Mouse (Mus musculus) heart, embryonic 11.5 days (tissue): Measurements from ENCODE around the gene Lekr1. TPM values are rescaled to one million over a fixed set of nuclear protein-coding genes. Genes with fewer than 3 reads are reported as not detected.

ENCODE experiments used
- ATAC-seq: fragments of 200-750 bp; cut with Nextera tagmentation; replicated peaks from 2 replicates; pipeline ENCODE4 v1.8.0; 2017; ENCODE audit warnings: moderate library complexity; ENCODE audit not compliant: insufficient number of reproducible peaks, low FRiP score, low TSS enrichment
- H3K27ac ChIP-seq: fragments of 300-500 bp; sonication (generic); 2 replicates; pipeline ENCODE4 v1.5.1; 2014; ENCODE audit warnings: mild to moderate bottlenecking, low read depth, low read length
- H3K27me3 ChIP-seq: fragments of 300-500 bp; sonication (generic); 2 replicates; pipeline ENCODE4 v1.6.1; 2014; ENCODE audit warnings: mild to moderate bottlenecking, low read length, mixed read lengths; ENCODE audit not compliant: control insufficient read depth, insufficient read depth
- H3K36me3 ChIP-seq: fragments of 300-500 bp; sonication (generic); 2 replicates; pipeline ENCODE4 v1.6.1; 2014; ENCODE audit warnings: mild to moderate bottlenecking, low read length, moderate library complexity, mixed read lengths; ENCODE audit not compliant: control insufficient read depth, insufficient read depth
- H3K4me1 ChIP-seq: fragments of 300-500 bp; sonication (generic); 2 replicates; pipeline ENCODE4 v1.6.1; 2014; ENCODE audit warnings: low read length; ENCODE audit not compliant: control insufficient read depth, insufficient read depth
- H3K4me2 ChIP-seq: fragments of 300-500 bp; sonication (generic); 2 replicates; pipeline ENCODE4 v1.6.1; 2014; ENCODE audit warnings: mild to moderate bottlenecking, moderate library complexity
- H3K4me3 ChIP-seq: fragments of 300-500 bp; sonication (generic); 2 replicates; pipeline ENCODE4 v1.5.1; 2014; ENCODE audit warnings: low read depth, low read length
- H3K9ac ChIP-seq: fragments of 300-500 bp; sonication (generic); 2 replicates; pipeline ENCODE4 v1.6.1; 2014; ENCODE audit warnings: mild to moderate bottlenecking, low read depth, low read length, moderate library complexity
- H3K9me3 ChIP-seq: fragments of 300-500 bp; sonication (generic); replicated peaks from 2 replicates; pipeline ENCODE4 v1.6.1; 2016; ENCODE audit warnings: low read length; ENCODE audit not compliant: control insufficient read depth
- WGBS: fragments of 180-500 bp; shearing (Covaris S2); extraction: QIAGEN DNeasy Blood & Tissue Kit; methylation state at CpG from one replicate; pipeline ENCODE4 v1.1.7; 2014; ENCODE audit not compliant: insufficient replicate concordance; 5-methylcytosine and 5-hydroxymethylcytosine counted together
- polyA plus RNA-seq: library from polyadenylated mRNA; unstranded; fragments of >200 nt; fragmentation: Nextera tagmentation; extraction: Ambion mirVana; gene quantifications from 2 replicates; pipeline ENCODE4 v1.2.1, GENCODE M21; 2014

Gene Lekr1
- polyA plus RNA-seq, 1 experiment from 2014 or later = 5.4 TPM

DNA sequence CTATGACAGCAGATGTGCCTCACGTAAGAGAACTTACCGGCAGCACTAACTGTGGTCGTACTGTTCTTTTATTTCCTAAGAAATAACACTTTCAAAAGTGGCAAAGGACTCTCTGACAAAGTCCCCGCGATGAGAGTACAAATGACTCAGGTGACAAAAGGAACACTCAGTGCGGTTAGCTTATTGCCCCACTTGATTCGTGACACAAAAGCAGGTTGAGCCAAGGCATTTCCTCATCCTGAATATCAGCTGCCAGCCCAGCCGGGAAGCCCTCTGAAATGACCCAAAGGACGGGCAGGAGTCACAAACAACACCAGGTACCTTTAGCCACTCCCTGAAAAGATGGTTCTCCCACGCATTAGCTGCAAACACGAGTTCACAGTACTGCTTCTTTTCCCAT lies 192.1 kb downstream of the Lekr1 start:
- no peaks in the 10 kb centered on the region for H3K9me3 ChIP-seq
- peak overlapping the region; percentile 43; the same call in 1 of the 2 replicates for H3K4me2 ChIP-seq
- no peak overlapping the region for H3K4me3 ChIP-seq
- no peaks in the 10 kb centered on the region for H3K36me3 ChIP-seq
- WGBS = 48% methylated on average over 11 of the region's 11 CpGs
- H3K9ac ChIP-seq = no peak overlapping the region; the same call in 1 of the 2 replicates
- H3K27ac ChIP-seq = no peak overlapping the region
- no peak for ATAC-seq
- no peaks in the 10 kb centered on the region for H3K27me3 ChIP-seq
- peaks cover 34% of the 10 kb centered on the region for H3K4me1 ChIP-seq

DNA sequence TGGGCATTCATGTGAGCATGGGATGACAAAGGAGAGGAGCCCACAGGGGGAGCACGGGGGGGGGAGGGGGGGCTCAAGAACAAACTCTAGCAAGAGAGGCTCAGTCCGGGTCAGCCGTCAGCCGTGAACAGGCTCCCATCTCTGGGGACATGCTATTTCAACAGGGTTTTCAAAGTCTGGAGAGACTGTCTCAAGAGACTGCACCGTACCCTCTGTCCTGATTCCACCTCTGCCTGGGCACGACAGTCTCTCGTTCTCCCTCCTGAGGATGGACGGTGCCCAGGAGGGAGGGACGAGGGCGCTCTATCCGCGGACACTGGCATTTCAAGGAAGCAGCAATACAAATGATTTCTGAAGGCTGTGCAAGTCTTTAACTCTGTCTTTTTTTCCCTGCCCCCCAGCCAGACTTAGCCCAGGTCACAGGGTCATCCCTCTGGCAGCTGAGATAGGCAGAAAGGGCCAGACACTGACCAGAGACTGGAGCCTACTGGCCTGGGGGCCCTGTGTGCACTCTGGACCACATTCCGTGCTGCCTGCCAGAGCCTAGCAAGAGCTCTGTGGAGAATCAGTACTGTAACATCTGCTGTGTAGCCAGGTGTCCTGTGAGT lies 192.8 kb downstream of the Lekr1 start:
- H3K4me3 ChIP-seq = no peak overlapping the region
- peaks cover 36% of the 10 kb centered on the region for H3K4me1 ChIP-seq
- H3K4me2 ChIP-seq = peak overlapping the region; percentile 43
- no peaks in the 10 kb centered on the region for H3K9me3 ChIP-seq
- H3K36me3 ChIP-seq = no peaks in the 10 kb centered on the region
- no peaks in the 10 kb centered on the region for H3K27me3 ChIP-seq
- ATAC-seq = peak; percentile 58; the same call in 1 of the 2 replicates
- WGBS = 13% methylated on average over 12 of the region's 13 CpGs
- no peak overlapping the region; the same call in 1 of the 2 replicates for H3K9ac ChIP-seq
- no peak overlapping the region for H3K27ac ChIP-seq

DNA sequence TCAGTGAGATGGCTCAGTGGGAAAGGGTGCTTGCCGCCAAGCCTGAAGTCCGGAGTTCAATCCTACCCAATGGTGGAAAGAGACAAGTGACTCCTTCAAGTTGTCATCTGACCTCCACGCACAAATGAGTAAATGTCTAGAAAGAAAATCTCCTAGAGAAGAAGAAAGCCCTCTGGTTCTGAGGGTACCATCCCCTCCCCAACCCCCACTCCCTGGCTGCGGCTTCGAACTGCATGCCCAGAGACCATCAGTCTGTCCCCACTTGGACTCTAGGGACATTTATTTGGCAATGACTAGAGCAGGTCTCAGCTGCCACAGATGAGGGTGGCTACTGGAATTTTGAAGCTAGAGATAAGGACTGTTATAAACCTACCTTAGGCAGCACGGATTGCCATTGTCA lies 193.7 kb downstream of the Lekr1 start:
- no peak overlapping the region for H3K4me2 ChIP-seq
- WGBS = 78% methylated on average over 6 of the region's 6 CpGs
- H3K9me3 ChIP-seq = no peaks in the 10 kb centered on the region
- H3K4me3 ChIP-seq = no peak overlapping the region
- no peak for ATAC-seq
- no peak overlapping the region for H3K9ac ChIP-seq
- H3K36me3 ChIP-seq = no peaks in the 10 kb centered on the region
- H3K27ac ChIP-seq = no peak overlapping the region
- H3K4me1 ChIP-seq = peaks cover 36% of the 10 kb centered on the region
- H3K27me3 ChIP-seq = no peaks in the 10 kb centered on the region

DNA sequence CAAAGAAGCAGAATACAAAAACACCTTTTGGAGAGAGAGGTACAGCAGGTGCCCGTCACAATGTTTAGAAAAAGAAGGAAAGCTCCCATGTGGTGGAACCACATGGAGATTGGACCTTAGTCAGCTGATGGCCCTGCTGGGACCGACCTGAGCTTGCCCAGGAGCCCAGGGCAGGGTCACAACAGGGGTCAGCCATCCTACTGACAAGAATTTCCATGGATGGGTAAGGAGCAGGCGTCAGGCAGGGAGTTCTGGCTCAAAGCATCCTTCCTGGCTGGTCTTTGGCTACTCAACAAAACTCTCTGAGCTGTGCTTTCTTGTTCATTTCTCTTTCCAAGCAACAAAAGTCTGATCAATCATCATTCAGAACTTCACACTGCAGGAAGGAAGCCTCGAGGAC lies 194.9 kb downstream of the Lekr1 start:
- Histone ChIP-seq H3K4me2 (no peak overlapping the region), H3K27me3 (no peaks in the 10 kb centered on the region), H3K4me1 (peaks cover 36% of the 10 kb centered on the region), H3K36me3 (no peaks in the 10 kb centered on the region), H3K9ac (peak overlapping the region; percentile 58; the same call in 1 of the 2 replicates), H3K4me3 (no peak overlapping the region), H3K27ac (no peak overlapping the region), H3K9me3 (no peaks in the 10 kb centered on the region)
- no peak for ATAC-seq
- 38% methylated on average over 4 of the region's 4 CpGs for WGBS

DNA sequence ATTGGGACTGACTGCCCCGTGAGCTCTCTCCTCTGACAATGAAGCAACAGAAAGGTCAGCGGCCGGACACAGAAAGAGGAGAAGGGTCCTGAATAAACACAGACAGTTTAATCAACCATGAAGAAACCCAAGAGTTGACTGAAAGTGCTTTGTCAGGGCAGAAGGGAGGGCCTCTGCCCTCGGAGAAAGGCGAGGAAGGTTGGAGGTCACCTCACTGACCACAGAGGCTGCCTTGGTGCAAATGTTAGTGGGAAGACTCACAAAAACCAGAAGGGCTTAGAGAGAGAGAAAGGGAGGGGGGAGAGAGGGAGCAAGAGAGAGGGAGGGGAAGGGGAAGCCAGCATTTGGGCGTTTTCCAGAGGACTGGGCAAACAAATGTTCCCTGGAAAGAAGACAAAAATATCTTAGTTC lies 195.4 kb downstream of the Lekr1 start:
- no peaks in the 10 kb centered on the region for H3K9me3 ChIP-seq
- peak overlapping the region; percentile 58 for H3K9ac ChIP-seq
- no peaks in the 10 kb centered on the region for H3K36me3 ChIP-seq
- WGBS = 8% methylated on average over 6 of the region's 6 CpGs
- no peak overlapping the region for H3K4me2 ChIP-seq
- no peak for ATAC-seq
- no peak overlapping the region; the same call in 1 of the 2 replicates for H3K27ac ChIP-seq
- H3K4me3 ChIP-seq = no peak overlapping the region
- no peaks in the 10 kb centered on the region for H3K27me3 ChIP-seq
- peaks cover 36% of the 10 kb centered on the region for H3K4me1 ChIP-seq

DNA sequence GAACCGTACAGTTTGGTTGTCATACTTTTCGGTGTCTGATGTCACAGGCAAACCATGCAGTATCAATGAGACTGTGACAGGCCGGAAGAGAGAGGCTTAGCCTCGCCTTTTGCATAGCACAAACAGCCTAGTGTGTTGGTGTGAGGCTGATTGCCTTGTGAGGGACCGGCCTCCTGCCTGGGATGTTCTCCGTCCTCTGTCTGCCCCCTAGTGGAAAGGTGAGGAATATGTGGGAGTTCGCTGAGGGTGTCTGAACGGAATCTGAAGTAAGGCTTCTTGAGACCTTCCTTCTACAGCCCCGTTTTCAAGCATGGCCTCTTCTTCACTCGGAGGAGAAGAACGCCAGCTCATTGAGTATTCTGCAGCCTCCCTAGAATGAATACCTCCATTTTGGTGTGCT lies 197.3 kb downstream of the Lekr1 start:
- peak; percentile 61; the same call in 1 of the 2 replicates for ATAC-seq
- 5% methylated on average over 11 of the region's 11 CpGs for WGBS
- Histone ChIP-seq H3K27ac (no peak overlapping the region), H3K4me1 (peaks cover 31% of the 10 kb centered on the region), H3K4me3 (0 out of 2 replicates have a peak overlapping the region, but pooled peaks have one; percentile 12), H3K27me3 (no peaks in the 10 kb centered on the region), H3K9me3 (no peaks in the 10 kb centered on the region), H3K4me2 (peak overlapping the region; percentile 51), H3K36me3 (no peaks in the 10 kb centered on the region), H3K9ac (0 out of 2 replicates have a peak overlapping the region, but pooled peaks have one; percentile 29)

DNA sequence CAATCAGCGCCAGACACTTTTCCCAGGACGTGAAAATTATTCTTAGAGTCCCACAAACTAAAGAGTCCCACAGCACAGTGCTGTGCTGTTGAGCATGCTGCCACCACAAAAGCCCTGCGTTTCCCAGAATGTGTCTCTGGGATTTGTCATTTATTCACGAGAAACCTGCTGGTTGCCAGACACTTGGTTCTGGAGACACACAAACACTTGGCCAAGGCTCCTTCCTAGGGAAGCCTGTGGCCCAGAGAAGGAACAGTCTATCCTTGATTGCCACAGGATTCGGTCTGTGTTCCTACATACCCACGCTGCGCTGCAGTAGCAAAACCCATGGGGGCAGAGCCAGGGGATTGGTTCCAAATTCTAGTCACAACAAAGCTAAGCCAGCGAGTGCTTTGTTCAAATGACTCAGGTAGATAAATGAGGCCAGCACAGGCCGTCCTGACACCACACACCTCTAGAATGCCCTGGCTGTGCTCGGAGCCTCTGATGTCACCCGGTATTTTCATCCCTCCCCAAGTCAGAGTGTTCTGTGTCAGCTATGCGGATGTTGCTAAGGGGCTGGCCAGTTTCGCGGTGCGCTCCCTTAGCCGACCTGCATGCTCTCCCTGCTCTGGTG lies 197.8 kb downstream of the Lekr1 start:
- Histone ChIP-seq H3K36me3 (no peaks in the 10 kb centered on the region), H3K27ac (no peak overlapping the region), H3K4me3 (0 out of 2 replicates have a peak overlapping the region, but pooled peaks have one; percentile 12), H3K4me2 (peak overlapping the region; percentile 51), H3K27me3 (no peaks in the 10 kb centered on the region), H3K4me1 (peaks cover 26% of the 10 kb centered on the region), H3K9ac (0 out of 2 replicates have a peak overlapping the region, but pooled peaks have one; percentile 29), H3K9me3 (no peaks in the 10 kb centered on the region)
- WGBS = 47% methylated on average over 16 of the region's 16 CpGs
- ATAC-seq = no peak

DNA sequence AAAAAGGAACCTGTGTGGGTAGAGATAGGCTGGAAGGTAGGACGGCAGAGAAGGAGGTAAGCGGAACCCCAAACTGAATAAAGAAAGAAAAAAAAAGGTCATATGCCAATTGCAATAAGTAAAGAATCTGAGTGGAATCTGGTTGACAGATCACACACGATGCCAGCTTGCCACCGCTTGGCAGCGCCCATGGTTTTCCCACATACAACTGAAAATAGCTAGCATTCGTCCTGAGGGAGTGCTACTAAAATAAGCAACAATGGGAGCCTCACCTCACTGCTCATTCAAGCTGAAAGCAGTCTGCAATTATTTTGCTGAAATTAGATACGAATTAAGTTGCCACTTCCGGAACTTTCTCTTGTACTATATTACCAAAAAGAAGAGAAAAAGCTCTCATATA lies 202.9 kb downstream of the Lekr1 start:
- no peak overlapping the region for H3K27ac ChIP-seq

More for the DNA sequence above, 202.9 kb downstream of the Lekr1 start:
- H3K36me3 ChIP-seq = no peaks in the 10 kb centered on the region
- H3K4me2 ChIP-seq = no peak overlapping the region
- ATAC-seq = no peak
- no peak overlapping the region for H3K9ac ChIP-seq
- WGBS = 88% methylated on average over 8 of the region's 8 CpGs
- H3K27me3 ChIP-seq = no peaks in the 10 kb centered on the region
- H3K9me3 ChIP-seq = no peaks in the 10 kb centered on the region
- H3K4me1 ChIP-seq = peaks cover 21% of the 10 kb centered on the region
- H3K4me3 ChIP-seq = no peak overlapping the region
